Mouse (Mus musculus) thymus, postnatal 25 days (tissue): ENCODE measurements around the gene Schip1.

Experiments
- DNase-seq: peaks from one replicate; pipeline ENCODE4 v3.0.0; 2022

The Schip1 gene

DNA sequence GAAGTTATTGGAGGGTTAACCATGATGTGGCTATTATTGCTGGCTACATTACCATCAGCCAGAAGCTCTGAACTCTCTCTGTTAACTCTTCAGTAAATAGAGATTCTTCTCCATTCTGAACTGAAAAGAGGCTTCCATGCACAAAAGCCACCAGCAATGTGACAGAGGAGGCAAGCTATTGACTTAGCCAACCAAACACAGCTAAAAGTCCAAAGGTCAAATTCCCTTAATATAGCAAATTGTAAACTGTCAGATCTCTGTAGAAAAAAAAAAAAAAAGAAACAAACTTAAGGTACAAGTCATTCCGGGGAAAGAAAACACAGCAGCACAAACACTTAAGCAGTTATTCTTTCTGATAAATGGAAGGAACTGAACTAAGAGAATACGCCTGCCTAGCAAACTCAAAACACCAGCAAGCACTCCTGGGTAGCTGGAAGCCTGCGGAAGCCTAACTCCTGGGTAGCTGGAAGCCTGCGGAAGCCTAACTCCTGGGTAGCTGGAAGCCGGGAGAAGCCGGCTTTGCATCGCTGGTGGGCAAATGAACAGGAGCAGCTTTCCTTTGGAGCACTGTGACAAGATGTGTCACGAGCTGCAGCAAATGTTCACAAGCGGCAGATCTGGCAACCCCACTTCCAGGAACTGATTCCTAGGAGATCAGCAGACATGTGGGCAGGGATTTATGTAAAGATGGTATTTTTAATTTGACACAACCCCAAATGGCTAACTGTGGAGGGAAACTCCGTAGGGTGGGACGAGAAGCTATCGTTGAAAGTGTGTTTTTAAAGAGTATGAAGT, 528.7 kb downstream of the Schip1 start:
- no peak for DNase-seq

GRCm38 (mm10) chr3:68595316-68595925, 530.8 kb downstream of the Schip1 start:
- DNase-seq: no peak

DNA sequence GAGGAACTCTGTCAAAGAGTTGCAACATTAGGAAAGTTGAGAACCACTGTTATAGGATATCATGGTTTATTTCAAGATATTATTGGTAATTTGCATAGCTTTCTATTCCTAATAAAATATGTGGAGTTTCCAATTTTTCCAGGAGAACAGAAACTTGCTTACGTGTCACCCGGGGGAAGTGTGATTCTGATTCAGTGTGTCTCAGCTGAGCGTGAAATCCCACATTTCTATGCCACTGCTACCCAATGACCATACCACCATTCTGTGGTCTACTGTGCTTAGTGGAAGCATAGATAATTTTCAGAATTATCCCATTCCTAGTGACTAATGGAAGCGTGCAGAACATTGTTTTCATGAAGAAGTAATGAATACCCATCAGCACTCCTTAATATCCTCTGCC, 532.3 kb downstream of the Schip1 start:
- DNase-seq: no peak

DNA sequence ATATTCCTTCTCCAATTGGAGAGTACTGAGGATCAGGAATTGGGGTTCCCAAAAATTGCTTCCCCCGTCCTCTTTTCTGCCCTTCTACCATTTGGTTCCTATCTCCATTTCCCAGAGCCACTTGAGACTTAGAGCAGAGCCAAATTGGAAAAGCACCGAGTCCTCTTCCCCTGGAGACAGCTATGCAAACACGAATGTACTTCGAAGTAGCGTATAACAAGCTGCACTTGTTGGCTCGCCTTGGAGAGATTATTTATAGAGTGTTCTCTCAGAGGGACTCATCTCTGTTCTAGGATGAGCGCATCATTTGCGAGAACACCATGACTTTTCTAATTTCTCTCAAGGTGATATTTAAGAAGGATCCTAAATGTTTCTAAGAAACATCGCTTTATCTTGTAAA, 538.3 kb downstream of the Schip1 start:
- DNase-seq: no peak

DNA sequence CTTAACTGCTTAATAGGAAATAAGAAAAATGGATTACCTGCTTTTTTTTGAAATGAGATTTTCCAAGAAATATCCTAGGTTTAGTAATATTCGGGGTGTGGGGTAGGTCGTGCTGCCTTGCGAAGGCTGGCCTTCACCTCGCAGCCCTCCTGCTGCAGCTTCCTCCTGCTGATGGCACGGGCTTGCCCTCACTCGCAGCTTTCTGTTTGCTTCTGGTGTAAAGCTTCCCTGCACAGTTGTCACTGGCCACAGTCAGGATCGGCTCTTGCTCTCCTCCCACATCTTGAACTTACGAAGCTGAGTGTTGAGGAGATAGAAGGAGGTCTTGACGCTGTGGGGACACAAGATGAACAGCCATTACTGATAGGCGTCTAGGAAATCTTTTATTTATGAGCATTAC, 539.9 kb downstream of the Schip1 start:
- no peak for DNase-seq

GRCm38 (mm10) chr3:68604962-68605361, 540.4 kb downstream of the Schip1 start:
- DNase-seq: no peak

GRCm38 (mm10) chr3:68605942-68606603, 541.5 kb downstream of the Schip1 start:
- no peak for DNase-seq

DNA sequence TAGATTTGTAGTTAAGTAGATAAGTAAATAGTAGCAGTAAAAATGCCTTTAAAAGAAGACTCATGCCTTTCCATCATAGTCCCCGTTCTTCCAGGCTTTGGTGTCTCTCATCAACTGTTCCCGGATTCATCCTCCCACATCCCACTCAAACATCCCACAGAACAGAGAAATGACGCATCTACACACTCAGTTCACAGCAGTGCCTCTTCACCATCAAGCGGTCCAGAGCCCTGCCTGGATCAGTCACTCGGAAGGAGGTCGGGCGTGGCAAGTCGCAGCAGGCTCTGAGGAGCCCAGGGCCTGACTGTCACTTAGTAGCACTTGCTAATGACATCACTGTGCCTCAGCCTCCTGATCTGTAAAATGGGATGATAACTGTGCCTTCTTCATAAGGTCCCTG, 542.1 kb downstream of the Schip1 start:
- no peak for DNase-seq

- no peak for DNase-seq
Observed at GRCm38 (mm10) chr3:68607336-68607735, 542.7 kb downstream of the Schip1 start.

DNA sequence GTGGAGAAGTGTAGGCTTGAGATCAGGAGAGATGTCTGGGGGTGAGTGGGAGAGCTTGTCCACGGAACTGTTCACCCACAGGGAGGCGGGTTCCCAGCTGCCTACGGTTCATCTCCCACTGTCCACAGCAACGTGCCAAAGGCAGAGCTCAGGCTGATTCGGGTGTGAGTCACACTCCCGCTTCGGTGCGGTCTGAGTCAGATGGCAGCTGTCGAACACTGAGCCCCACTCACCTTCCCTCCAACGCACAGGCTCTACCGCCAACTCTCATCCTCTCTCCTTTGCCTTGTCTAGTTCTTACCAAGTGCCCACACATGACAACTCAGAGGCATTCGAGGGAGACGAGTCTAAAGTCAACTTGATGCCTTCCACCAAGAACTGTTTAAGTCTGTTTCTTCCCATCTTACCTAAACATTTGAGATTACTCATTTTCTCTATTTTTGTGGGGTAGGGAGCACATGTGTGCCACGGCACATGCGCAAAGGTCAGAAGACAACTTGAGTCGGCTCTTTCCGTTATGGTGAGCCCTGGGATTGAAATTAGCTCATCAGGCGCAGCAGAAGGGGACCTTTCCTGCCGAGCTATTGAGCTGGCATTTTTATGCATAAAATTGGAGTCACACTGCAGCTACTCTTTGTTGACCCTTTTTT, 544.4 kb downstream of the Schip1 start:
- no peak for DNase-seq

DNA sequence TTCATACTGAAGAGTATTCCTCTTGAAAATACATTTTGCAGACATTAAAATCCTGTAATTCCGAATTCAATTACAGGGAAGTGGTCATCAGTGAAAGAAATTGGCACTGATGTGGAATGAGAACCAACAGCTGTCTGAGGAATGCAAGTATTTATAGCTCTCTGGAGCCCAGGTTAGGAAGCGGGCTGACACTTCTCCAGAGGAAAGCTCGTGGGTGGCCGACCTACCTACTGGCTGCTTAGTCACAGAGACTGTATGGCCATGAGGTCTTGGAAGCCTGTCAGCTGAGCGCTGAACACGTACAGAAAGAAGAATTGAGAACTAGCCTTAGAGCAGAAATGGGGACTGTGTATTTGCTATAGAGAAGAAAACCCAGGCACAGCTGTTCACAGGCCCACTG, 545.4 kb downstream of the Schip1 start:
- DNase-seq: no peak

DNA sequence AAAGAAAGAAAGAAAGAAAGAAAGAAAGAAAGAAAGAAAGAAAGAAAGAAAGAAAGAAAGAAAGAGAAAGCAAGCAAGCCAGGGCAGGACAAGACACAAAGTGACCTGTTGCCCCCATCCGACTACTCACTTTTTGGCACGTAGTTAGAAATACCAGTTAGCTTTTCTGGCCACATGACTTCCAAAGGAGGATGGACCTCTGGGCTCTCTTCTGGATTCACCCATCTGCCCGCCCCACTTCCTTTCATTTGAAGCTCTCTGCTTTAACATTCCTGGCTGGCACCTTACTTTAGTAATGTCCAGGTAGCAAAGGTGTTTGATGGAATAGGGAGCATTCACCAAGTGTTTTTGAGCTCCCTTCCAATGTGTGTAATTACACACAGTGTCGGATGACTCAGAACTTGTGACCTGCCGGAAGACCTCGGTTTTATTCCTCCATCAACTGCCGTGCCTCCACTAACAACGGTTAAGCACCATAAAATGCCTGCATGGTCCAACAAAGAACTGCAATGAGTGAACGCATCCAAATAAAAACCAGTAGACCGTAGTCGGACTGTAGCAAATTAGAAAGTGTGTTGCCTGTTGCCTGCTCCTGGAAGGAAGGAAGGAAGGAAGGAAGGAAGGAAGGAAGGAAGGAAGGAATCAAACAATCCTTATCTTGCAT, 546.1 kb downstream of the Schip1 start:
- DNase-seq: no peak

DNA sequence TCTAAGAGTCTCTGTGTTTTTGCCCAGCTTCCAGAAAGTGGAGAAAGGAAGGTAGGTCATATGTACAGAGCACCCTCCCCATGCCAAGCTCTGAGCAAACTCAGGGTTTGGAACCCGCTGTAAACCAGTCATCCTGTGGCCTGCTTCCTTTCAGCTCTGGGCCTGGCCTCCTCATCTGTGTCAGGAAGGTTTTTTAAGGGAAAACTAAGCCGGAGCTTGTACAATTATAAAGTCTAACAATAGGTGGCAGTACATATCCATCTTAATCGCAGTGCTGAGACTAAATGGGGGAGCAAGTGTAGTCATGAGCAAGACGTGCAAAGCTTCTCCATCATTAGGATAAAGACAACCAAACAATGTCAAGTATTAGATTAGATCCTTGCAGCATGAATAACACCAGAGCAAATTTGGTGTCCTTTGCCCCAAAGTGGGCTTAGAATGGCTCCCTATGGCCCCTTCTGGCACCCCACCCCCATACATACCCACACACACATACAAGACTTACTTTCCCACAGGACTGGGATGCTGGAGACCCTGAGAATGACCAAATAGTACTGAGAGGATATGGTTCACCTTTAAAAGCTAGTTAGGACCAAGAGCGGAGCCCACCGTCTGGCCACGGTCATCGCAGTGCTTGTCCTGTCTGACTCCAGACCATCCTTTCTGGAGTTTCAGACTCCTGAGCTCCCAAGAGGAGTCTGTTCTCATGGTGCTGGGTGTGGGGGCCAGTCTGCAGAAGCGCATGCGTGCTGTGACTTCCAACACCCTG, 550.6 kb downstream of the Schip1 start:
- peak; percentile 12 for DNase-seq

- DNase-seq: no peak
Observed at GRCm38 (mm10) chr3:68616363-68616762, 551.8 kb downstream of the Schip1 start.

DNA sequence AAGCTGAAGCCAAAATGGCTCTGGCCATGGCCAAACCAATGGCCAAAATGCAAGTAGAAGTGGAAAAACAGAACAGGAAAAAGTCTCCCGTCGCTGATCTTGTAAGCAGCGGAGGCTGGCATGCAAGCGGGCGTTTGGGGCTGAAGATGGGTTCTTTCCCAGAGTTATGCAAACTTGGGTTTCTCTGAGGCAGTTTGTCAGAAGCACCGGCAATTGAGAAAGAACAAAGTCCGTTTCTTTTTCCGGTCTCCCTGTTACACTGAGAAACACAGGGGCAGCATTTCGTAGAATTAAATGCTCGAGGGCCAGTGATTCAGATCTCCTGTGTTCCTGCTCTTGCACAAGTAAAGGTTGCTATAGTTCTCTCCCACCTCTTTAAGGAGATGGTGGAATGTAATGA, 553.1 kb downstream of the Schip1 start:
- DNase-seq: no peak

GRCm38 (mm10) chr3:68619097-68619496, 554.5 kb downstream of the Schip1 start:
- no peak for DNase-seq

- no peak for DNase-seq
Observed at GRCm38 (mm10) chr3:68621971-68622370, 557.4 kb downstream of the Schip1 start.

DNA sequence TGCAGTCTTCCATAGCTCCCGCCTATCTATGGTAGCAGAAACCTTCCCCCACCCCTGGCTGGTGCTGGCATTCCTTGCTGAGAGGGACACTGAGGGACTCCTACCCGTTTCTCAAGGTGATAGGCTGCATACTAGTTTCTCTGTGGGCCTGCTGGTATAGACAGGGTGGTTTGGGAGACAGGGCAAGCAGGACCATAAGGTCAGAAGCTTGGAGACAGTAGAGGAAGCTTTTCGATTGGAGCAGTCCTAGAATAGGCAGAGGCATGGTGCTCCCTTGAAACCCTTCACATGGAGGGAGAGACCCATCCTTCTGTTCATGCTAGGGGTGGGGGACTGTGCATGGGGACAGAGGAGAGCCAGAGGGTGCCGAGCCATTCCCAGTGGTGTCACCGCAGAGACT, 558.4 kb downstream of the Schip1 start:
- no peak for DNase-seq

- no peak for DNase-seq
Observed at GRCm38 (mm10) chr3:68624471-68624870, 559.9 kb downstream of the Schip1 start.

GRCm38 (mm10) chr3:68630261-68630660, 565.7 kb downstream of the Schip1 start:
- DNase-seq: no peak

DNA sequence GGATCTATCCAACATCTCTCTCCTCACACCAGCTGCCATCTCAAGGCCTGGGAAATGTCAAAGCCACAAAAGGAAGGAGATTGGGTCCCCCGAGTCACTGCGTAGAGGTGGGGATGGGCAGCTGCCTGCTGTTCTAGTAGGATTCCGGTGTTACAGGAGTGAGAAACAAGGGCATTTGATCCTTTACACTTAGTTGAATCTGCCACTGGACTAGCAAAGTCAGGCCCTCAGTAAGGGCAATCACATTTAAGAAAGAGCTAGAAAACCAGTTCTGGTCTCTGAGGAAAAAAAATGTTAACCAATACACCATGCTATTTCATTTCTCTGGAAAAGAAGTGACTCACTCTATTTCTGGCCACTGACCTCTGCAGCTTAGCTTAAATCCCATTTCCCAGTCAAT, 566.2 kb downstream of the Schip1 start:
- DNase-seq: no peak

GRCm38 (mm10) chr3:68632714-68633113, 568.1 kb downstream of the Schip1 start:
- no peak for DNase-seq
